Mouse (Mus musculus): ENCODE measurements around the gene Hist1h4h.

Gene Hist1h4h

DNA sequence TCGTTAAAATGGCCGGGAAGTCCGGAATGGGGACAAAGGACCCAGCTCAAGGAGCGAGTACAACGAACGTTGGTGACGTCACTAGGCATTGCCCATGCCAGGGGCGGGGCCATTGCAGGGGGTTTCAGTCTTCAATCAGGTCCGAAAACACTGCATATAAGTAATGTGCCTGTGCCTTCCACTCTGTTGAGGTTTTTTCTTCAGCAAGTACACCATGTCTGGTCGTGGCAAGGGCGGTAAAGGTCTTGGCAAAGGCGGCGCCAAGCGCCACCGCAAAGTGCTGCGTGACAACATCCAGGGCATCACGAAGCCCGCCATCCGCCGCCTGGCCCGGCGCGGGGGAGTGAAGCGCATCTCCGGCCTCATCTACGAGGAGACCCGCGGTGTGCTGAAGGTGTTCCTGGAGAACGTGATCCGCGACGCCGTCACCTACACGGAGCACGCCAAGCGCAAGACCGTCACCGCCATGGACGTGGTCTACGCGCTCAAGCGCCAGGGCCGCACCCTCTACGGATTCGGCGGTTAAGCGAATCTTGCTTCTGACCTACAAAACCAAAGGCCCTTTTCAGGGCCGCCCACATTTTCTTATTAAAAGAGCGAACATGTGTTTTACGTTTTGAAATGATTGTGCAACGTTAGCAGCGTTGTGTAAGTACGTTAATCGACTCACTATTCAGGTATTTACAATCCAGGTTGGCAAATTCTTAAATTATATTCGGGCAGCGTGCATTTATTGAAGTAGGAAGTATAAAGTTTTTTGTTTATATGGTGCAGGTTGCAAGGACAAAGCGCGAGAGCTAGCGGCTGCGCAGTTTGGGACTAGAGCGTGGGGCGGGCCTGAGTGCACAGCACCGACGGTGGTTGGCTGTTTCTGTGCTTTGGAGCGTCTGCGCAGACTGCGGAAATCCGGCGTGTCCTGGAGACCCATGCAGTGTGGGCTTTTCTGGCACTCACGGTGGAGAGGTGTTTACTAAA, at the start of gene Hist1h4h:
Gene Hist1h4h, plus strand, starts transcription at position 150 of the 975 bp plus-strand sequence.
- peak; percentile 92 for DNase-seq (ENCODE audit: low read depth, low spot score)

DNA sequence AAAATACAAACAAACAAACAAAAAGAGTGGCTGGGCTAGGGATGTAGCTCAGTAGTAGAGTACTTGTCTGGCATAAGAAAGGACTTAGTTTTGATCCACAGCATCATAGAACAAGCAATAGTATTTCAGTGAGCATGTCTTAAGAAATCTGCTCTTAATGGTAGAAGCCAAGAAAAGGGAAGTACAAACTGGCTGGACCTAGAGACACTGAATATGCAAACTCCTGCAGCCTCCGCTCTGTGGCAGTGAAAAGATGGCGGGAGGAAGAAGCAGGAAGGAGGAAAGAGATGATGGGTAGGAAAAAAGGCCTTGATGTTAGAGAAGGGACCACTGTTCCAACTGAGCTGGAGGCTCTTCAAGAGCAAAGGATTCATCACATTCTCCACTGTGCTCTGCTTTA, 47.7 kb upstream of the Hist1h4h start:
- no peak for DNase-seq (ENCODE audit: low read depth, low spot score)

DNA sequence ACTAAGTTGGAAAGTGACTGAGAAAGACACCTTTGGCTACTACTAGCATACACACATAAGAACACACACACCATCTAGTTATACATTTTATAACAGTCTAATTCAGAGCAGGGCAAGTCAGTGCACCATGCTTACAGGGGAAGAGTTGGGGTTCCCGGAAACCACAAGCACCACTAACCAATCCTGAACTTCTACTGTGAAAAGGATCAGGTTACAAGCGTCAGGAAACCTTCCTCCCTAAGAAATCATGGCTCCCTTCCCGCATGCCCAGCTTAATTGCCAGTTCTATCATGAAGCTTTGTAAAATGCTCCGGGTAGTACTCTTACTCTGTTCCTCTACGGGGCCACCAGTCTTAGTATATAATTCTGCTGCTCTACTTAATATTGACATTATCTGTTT, 45.6 kb upstream of the Hist1h4h start:
- no peak for DNase-seq (ENCODE audit: low read depth, low spot score)

DNA sequence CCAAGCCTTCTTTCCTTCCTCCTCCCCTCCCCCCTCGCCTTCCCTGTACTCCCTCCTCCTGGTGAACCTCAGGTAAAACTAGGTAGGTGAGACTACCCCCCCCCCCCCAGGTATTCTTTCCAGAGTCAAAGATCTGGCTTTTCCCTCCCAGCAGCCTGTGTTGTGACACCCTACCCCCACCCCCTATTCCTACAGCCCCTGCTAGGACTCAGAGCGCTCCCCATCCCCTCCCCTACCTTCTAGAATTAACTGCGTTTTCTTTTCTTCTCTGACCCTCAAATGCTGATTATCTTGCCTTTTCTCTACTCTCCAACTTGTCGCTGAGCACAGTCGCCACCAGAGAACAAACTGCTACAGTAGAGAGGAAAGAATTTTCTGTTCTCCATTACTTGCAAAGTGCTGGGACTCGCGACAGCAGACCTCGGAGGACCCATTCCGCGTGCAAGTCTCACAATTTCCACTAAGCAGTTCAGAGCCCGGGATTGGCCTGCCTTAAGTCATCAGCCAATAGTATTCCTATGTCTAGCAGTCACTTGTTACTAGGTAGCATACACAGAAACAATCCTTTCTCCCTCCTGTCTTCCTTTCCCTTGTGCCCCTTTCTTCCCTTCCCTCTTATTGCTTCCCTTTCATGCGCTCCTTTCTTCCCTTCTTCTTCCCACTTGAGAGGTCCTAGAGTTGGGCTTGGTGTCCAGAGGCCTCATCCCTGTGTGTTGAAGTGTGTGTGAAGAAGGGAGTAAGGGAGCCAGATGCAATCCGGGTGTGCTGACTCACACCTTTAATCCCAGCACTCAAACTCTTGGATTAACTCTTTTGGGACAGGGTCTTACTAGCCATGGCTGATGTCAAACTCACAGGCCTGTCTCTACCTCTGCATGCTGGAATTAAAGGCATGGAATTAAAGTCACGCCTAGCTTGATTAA, 42.2 kb upstream of the Hist1h4h start, which contains the start of gene Btn2a2:
Gene Btn2a2, minus strand, starts transcription at position 458 of the 923 bp plus-strand sequence.
- peak; percentile 64 for DNase-seq (ENCODE audit: low read depth, low spot score)

DNA sequence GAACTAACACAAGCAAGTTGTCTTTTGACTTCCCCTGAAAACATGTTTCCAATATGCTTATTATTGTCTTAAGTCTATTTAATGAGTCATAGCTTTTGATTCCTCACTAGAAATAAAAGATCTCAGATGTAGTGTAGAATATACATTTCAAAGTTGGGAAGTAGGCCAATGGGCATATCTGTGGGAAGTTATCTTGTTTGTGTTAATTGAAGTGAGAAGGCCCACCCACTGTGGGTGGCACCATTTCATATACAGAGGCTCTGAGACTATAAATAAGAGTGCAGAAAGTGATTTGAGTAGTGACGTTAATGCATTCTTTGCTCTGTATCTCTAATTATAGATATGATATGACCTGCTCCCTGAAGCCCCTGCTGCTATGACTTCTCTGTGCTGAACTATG, 40.0 kb upstream of the Hist1h4h start:
- no peak for DNase-seq (ENCODE audit: low read depth, low spot score)

DNA sequence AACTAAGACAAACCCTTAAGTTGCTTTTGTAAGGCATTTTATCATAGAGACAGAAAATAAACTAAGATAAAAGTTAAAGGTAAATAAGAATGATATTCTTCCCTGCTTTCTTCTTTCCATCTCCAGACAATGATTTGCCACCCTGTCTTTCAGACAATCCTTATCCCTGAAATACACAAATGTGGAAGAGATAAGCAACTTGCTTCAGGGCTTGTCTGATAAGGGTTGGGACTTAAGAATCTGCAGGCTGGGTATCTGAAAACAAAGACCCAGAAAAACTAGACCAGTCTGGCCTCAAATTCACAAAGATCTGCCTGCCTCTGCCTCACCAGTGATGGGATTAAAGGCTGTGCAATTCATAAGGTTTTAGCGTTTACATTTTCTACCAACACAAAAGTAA, 39.6 kb upstream of the Hist1h4h start:
- no peak for DNase-seq (ENCODE audit: low read depth, low spot score)

DNA sequence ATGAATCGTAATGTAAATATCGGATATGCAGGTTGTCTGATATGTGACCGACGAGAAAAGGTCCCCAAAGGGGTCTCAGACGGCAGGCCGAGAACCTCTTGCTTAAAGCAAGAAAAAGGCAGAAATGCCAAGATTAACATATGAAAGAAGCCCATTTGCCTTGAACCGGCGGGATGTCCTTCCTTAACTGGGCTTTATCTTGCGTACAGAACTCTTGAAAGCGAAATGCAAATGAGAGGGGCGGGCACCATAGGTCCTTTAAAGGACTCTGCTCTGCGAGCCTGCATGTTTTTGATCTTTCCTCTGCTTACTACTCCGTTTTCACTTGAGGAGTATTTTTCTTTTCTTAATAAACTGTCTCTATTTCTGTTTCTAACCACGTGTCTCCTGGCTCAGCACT, 38.9 kb upstream of the Hist1h4h start:
- no peak for DNase-seq (ENCODE audit: low read depth, low spot score)

DNA sequence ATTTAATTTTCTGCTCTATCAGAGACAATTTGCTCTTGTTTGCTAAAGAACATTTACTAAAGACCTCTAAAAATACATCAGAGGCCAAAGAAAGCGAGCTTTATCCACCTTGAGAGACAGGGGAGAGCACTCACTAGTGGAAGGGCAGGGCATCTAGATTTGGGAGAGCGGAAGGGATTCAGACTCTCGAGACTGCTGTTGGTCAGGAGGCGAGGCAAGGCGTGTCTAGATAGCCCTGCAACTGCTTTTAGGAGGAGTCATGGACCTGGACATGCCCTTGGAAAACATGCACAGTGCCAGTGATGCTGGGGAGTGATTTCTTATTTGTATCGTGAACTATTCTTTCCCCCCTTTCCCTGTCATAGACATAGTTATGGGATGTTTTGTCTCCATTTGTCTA, 35.3 kb upstream of the Hist1h4h start:
- DNase-seq (ENCODE audit: low read depth, low spot score), result no peak

DNA sequence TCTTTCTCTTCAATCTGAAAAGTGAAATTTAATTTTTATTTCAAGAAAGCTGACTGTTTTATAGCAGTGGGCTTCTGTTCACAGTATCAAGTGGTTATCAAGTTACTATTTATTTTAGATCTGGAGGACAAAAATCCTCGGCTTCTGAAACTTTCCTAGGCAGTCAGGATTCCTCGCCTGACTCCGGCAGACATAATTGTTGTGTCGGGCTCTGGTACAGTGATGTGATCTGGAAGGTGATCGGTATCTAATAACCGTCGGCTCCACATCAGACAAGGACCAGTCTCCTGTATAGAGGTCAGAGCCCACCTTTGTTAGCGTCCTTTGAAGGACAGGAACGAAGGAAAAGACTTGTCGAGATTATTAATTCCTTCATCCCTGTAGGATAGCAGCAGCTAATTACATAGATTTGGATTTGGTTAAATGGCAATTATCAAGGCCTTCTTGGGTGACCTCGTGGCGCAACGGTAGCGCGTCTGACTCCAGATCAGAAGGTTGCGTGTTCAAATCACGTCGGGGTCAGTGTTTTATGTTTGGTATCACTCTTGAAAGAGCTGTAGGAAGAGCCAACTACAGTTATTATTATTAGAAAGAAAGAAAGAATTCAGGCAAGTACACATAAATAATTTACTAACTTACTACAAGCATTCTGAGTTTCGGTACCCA, 33.1 kb upstream of the Hist1h4h start:
- DNase-seq (ENCODE audit: low read depth, low spot score), result no peak

DNA sequence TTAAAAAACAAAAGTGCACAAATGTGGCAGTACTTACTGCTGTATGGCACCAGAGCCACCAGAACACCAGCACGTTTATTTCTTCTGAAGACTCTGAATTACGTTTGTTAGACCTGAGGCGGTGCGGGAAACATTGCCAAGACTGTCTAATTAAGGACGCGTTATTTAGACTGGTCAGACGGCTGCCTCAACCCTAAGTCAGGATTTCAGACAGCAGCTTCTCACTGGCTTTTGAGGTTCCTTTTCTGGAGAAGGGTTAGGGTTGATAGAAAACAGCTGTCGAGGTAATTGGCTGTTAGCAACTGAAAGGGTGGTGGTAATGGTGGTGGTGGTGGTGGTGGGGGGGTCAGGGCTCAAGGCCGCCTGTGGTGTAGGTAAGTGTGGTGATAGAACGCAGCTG, 32.2 kb upstream of the Hist1h4h start:
- DNase-seq (ENCODE audit: low read depth, low spot score), result no peak

DNA sequence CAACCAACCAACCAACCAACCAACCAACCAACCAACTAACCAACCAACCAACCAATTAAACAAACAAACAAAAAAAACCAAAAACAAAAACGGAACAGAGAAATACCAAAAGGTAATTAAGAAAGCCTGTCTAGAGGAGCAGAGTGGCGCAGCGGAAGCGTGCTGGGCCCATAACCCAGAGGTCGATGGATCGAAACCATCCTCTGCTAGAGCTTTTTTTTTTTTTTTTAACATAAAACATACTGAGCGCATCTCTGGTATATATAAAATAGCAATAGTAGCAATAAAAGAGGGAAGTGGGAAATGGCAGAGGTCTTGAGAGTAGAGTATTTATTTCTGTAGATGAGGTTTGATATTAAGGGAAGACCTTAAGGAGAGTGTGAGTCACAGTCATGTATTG, 30.9 kb upstream of the Hist1h4h start:
- no peak for DNase-seq (ENCODE audit: low read depth, low spot score)

DNA sequence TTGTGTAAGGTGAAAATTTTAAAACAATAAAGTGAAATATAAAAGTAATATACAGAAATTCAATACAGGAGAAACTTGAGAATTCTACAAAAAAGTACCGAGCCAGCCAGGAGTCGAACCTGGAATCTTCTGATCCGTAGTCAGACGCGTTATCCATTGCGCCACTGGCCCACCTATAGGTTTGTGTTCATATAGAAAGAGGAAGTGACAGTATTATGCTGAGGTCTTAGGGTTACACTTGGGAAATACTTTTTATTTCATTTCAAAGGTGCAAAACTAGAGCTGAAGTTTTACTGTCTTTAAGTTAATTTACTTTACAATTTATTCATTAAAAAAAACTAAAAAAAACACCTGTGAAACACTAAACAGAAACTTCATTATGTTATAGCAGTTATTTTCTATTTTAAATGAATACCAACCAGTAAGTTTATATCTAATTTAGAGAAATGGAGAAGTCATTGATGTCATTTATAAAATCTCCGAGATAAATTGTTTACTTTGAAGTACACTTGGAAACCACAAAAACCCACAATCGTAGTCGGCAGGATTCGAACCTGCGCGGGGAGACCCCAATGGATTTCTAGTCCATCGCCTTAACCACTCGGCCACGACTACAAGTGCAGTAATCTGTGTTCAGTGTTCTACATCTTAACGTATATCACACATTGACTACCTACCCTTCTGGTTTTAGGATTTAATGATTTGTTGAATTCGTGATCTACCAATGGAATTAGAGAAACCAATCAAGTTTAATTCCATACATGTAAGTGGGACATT, 30.2 kb upstream of the Hist1h4h start:
- no peak for DNase-seq (ENCODE audit: low read depth, low spot score)

DNA sequence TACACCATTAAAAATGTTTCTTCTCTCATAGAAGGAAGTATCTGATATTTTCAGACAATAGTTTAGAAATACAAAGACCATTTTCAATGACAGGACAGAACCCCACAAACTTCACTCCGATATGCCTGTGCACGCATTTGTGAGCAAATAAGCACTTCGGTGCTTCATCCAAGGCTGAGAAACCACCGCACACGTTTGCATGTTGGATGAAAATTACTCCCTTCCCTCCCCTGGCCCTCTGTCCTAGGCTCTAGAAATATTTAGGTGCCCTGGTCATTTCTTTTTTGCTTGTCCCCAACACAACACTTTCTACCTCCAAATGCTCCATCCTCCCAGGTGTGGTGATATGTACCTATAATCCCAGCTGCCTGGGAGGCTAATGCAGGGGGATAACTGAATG, 29.3 kb upstream of the Hist1h4h start:
- no peak for DNase-seq (ENCODE audit: low read depth, low spot score)

DNA sequence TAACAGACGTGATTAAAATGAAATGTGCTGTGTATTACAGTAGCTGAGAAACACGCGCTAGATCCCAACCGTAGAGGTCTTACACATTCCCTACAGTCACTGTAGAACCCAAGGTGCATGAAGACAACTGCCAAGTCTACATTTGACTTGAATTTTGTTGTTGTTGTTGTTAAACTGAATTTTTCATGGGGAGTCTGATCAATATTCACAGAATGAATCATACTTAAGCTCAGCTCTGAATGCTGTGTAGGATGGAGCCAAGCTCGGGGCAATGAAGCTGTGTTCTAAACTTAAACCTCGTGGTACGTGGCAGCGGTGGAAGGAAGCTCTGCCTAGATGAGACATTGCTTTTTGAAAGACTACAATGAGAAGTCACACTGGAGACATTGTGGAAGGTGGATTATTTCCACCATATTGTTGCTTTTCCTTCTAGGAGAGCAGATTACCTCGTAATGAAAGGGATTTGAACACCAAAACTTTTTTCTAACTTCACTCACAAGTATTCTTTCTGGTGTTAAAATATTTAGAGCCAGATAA, 28.8 kb upstream of the Hist1h4h start:
- no peak for DNase-seq (ENCODE audit: low read depth, low spot score)

DNA sequence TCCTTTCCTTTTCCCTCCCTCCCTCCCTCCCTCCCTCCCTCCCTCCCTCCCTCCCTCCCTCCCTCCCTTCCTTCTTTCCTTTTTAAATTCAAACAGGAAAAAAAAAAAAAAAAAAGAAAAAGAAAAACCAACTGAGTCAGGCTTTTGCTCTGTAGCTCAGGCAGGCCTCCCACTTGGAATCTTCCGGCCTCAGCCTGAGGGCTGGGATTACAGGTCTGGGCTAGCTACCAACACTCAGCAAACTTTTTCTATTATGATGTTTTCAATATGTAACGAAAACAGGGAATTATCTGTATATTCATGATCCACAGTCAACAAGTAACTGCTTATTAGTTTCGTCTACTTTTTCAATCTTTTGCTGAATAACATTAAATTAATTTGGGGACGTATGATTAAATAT, 27.9 kb upstream of the Hist1h4h start:
- no peak for DNase-seq (ENCODE audit: low read depth, low spot score)

DNA sequence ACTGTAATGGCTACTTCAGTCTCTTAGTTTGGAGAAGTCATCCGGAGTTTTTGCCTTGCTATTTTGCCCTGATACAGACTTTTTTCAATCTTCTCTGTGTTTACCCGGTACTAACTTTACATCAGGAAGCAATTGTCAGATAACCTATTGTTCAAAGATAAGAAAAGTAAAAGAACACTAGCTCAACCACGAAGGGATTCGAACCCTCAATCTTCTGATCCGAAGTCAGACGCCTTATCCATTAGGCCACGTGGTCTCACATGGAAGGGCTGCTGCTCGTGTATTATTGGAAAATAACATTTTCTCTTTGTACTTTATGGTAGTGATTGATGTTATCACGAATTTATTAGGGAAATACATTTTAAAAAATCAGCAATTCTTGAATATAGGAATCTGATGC, 27.1 kb upstream of the Hist1h4h start:
- DNase-seq (ENCODE audit: low read depth, low spot score), result no peak

DNA sequence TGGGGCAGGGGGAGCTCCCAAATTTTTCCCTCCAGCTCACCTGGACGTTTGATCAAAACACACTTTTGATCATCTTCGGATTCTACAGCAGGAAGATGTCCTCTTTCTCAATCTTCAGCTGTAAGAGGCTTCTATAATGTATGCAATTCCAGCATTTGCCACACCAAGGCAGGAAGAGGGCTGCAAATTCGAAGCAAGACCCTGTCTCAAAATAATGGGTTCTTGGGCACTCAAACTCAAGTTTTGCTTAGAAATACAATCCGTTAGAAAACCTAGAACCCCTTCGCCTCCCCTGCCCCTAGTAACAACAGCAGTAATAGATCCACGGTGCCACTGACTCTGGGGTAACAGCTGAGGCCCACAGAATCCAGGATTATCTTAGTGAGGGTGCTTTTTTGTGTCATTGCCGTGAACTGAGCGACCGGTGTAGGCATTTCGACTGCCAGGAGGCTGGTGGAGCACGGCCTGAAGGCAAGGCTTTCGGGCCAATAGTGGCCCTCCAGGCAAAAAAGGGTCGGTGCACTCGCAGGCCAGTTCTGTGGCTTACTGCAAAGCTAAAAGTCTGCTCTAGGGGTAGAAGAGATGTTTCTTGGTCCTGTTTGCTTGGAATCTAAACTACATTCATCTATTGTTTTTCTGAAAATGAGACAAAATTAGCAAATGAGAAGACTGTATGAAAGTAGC, 25.0 kb upstream of the Hist1h4h start:
- no peak for DNase-seq (ENCODE audit: low read depth, low spot score)

DNA sequence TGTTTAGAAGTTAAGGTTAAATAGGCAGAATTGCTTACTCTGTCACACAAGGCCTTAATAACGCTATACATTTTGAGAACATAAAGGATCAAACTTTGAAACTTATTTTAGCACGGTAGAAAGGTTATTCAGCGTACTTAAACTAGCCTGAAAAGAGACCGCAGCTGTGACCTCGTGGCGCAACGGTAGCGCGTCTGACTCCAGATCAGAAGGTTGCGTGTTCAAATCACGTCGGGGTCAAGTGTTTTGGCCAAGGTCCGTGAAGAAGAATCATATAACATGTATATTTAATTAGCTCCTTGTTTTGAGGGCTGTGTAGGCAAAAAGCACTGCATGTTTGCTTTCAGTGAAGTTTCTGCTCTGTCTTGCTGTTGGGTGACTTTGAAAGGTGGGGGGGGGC, 24.5 kb upstream of the Hist1h4h start:
- DNase-seq (ENCODE audit: low read depth, low spot score), result no peak

DNA sequence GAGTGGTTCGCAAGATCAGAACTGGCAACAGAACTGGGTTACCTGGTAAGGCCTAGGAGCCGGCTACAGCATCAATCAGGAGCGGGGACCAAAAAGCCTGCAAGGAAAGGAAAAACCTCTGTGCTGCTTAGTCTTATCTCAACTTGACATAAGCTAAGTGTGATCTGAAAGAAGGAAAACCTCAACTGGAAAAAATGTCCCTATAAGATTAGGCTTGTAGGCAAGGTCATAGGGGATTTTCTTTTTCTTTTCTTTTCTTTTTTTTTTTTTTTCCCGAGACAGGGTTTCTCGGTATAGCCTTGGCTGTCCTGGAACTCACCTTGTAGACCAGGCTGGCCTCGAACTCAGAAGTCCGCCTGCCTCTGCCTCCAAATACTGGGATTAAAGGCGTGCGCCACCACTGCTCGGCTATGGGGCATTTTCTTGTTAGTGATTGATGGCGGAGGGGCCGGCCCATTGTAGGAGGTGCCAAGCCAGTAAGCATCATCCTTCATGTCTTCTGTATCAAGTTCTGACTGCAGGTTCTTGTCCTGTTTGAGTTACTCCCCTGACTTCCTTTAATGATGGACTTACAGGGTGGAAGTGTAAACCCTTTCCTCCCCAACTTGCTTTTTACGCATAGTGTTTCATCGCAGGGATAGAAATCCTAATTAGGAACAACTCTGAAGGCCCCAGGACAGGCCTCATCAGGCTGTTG, 23.9 kb upstream of the Hist1h4h start:
- no peak for DNase-seq (ENCODE audit: low read depth, low spot score)

DNA sequence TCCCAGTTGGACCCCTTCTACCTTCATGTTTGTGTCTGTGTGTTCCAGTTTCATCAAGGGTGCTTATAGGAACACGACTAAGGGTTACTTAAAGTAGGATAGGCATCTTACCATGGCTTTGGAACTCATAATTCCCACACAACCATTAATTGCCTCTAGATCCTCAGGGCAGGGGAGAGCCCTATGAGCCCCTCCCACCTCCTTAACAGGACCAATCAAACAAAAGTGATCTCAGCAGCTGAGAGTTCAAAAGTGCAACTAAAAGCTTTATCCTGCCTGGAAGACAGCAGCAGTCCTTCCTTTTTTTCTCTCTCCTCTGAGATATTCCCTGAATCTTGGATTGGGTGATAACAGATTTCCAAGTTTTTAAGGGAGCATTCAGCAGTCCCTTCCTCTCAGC, 20.7 kb upstream of the Hist1h4h start:
- DNase-seq (ENCODE audit: low read depth, low spot score), result no peak
